Mouse (Mus musculus): ENCODE measurements at regions not wholly inside any gene's neighbourhood (a gene's known extent, or its start where the extent isn't known, plus 50 kb on each side); places are given as distances from the start of the nearest gene placed in this dataset.

DNA sequence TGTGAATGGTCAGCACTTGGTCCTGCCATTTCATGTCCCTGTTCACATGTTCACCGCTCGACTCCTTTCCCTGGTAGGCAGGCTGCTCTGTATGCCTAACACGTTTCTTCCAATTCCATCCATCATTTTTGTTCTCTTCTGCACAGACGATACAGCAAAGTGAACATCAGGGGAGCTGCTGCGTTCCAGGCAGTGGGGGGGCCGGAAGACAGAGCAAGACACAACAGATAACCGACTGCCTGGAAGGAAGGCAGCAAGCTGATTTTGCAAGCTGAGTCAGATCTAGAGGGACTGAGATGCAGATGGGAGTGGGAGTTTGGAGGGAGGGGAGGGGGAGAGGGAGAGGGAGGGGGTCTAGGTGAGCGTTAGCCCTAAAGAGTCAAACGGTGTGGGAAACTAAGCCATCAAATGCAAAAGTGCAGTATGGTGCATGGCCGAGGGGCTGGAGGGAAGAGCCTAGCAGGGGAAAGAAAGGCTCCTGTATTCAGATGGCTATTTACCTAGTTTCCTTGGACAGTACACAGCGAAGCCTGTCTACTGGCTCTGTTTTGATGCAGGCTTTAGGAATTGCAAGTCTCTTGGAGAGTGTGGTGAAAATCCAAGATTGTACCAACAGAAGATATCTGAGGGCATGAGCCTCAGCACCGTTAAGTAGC is 112.9 kb upstream of the Cdkn3 start:
- Histone ChIP-seq H3K9me3 (ENCODE audit: control insufficient read depth, low read length) (no peaks in the 10 kb centered on the region), H3K4me3 (ENCODE audit: low read depth, low read length) (no peak overlapping the region), H3K27me3 (ENCODE audit: control insufficient read depth, insufficient read depth, low read length) (no peaks in the 10 kb centered on the region), H3K9ac (ENCODE audit: low read length) (no peak overlapping the region), H3K27ac (ENCODE audit: low read depth, low read length) (no peak overlapping the region), H3K4me1 (ENCODE audit: control insufficient read depth, insufficient read depth, low read length) (no peaks in the 10 kb centered on the region), H3K4me2 (ENCODE audit: low read depth) (no peak overlapping the region), H3K36me3 (ENCODE audit: control insufficient read depth, insufficient read depth, low read length) (no peaks in the 10 kb centered on the region)
- ATAC-seq (ENCODE audit: insufficient read depth, low FRiP score, low TSS enrichment) (peak; percentile 63; the same call in 1 of the 2 replicates), DNase-seq (ENCODE audit: low spot score) (no peak)
- WGBS: 54% methylated on average over 12 of the region's 12 CpGs

DNA sequence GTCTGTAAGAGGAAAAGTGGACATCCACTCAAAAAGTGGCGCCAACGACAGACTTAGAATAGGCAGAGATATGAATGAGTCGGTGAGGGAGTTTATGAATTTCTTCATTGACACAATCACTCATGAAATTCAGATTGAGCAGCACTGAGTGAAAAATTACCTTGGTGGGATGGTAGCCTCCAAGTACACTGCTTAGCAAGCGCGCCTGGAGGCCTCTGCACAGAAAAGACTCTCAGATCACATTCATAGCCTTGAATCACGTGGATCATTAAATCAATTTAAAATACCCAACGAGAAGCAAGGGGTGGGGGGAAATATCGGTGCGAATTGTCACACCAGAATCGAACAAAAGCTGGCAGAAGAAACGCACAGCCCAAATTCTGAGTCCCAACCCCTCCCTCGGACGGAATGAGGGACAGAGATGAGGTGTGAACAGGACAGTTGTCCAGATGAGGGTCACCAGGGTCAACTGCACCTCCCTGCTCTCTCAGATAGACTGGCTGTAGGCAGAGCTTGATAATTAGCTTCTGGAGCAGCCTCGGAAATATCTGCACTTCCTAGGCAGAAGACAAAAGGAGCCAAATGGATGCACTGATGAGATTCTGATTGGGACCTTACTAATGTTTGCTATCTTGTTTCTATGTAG is 113.5 kb upstream of the Cdkn3 start:
- H3K27me3 ChIP-seq (ENCODE audit: control insufficient read depth, insufficient read depth, low read length): no peaks in the 10 kb centered on the region
- 0 out of 2 replicates have a peak, but pooled peaks have one; percentile 38 for ATAC-seq (ENCODE audit: insufficient read depth, low FRiP score, low TSS enrichment)

GRCm38 (mm10) chr14:46639116-46639826 is 121.1 kb upstream of the Cdkn3 start:
- ATAC-seq (ENCODE audit: insufficient read depth, low FRiP score, low TSS enrichment): no peak
- H3K4me2 ChIP-seq (ENCODE audit: low read depth): no peak overlapping the region
- no peaks in the 10 kb centered on the region for H3K27me3 ChIP-seq (ENCODE audit: control insufficient read depth, insufficient read depth, low read length)
- no peak for DNase-seq (ENCODE audit: low spot score)
- no peak overlapping the region for H3K9ac ChIP-seq (ENCODE audit: low read length)
- H3K27ac ChIP-seq (ENCODE audit: low read depth, low read length): no peak overlapping the region
- WGBS: 23% methylated on average over 8 of the region's 8 CpGs
- H3K36me3 ChIP-seq (ENCODE audit: control insufficient read depth, insufficient read depth, low read length): no peaks in the 10 kb centered on the region
- H3K4me1 ChIP-seq (ENCODE audit: control insufficient read depth, insufficient read depth, low read length): no peaks in the 10 kb centered on the region
- H3K9me3 ChIP-seq (ENCODE audit: control insufficient read depth, low read length): no peaks in the 10 kb centered on the region
- no peak overlapping the region for H3K4me3 ChIP-seq (ENCODE audit: low read depth, low read length)

More for the DNA sequence above, 113.5 kb upstream of the Cdkn3 start:
- no peak overlapping the region for H3K27ac ChIP-seq (ENCODE audit: low read depth, low read length)
- no peak overlapping the region for H3K4me2 ChIP-seq (ENCODE audit: low read depth)
- no peaks in the 10 kb centered on the region for H3K4me1 ChIP-seq (ENCODE audit: control insufficient read depth, insufficient read depth, low read length)
- no peaks in the 10 kb centered on the region for H3K9me3 ChIP-seq (ENCODE audit: control insufficient read depth, low read length)
- H3K9ac ChIP-seq (ENCODE audit: low read length): no peak overlapping the region
- H3K36me3 ChIP-seq (ENCODE audit: control insufficient read depth, insufficient read depth, low read length): no peaks in the 10 kb centered on the region
- H3K4me3 ChIP-seq (ENCODE audit: low read depth, low read length): no peak overlapping the region
- DNase-seq (ENCODE audit: low spot score): no peak
- 56% methylated on average over 14 of the region's 14 CpGs for WGBS

DNA sequence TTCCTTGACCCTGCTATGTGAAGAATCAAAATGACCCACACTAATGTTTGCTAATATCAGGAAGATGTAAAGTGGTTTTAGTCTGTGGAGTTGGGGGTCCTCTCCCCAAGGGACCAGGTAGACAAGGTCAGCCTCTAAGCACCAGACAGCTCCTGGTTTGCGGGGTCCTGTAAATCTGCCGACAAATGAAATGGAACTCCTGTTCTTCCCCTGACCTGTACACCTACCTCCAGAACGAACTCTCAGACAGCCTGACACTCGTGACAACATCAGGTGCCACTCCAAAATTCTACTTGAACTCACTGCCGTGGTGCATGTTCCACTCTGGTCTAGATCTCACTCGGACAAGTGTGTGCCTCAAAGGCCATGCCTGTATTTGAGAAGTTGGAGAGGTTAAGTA is 121.8 kb upstream of the Cdkn3 start:
- no peak for DNase-seq (ENCODE audit: low spot score)
- no peak for ATAC-seq (ENCODE audit: insufficient read depth, low FRiP score, low TSS enrichment)
- Histone ChIP-seq H3K4me2 (ENCODE audit: low read depth) (no peak overlapping the region), H3K9me3 (ENCODE audit: control insufficient read depth, low read length) (no peaks in the 10 kb centered on the region), H3K4me3 (ENCODE audit: low read depth, low read length) (no peak overlapping the region), H3K27ac (ENCODE audit: low read depth, low read length) (no peak overlapping the region), H3K36me3 (ENCODE audit: control insufficient read depth, insufficient read depth, low read length) (no peaks in the 10 kb centered on the region), H3K4me1 (ENCODE audit: control insufficient read depth, insufficient read depth, low read length) (no peaks in the 10 kb centered on the region), H3K27me3 (ENCODE audit: control insufficient read depth, insufficient read depth, low read length) (no peaks in the 10 kb centered on the region), H3K9ac (ENCODE audit: low read length) (no peak overlapping the region)
- WGBS: 88% methylated on average over 6 of the region's 6 CpGs

GRCm38 (mm10) chr14:46637240-46637639 is 123.1 kb upstream of the Cdkn3 start:
- Histone ChIP-seq H3K4me1 (ENCODE audit: control insufficient read depth, insufficient read depth, low read length) (no peaks in the 10 kb centered on the region), H3K9ac (ENCODE audit: low read length) (no peak overlapping the region), H3K4me2 (ENCODE audit: low read depth) (no peak overlapping the region), H3K36me3 (ENCODE audit: control insufficient read depth, insufficient read depth, low read length) (no peaks in the 10 kb centered on the region), H3K27me3 (ENCODE audit: control insufficient read depth, insufficient read depth, low read length) (no peaks in the 10 kb centered on the region), H3K9me3 (ENCODE audit: control insufficient read depth, low read length) (no peaks in the 10 kb centered on the region), H3K4me3 (ENCODE audit: low read depth, low read length) (no peak overlapping the region), H3K27ac (ENCODE audit: low read depth, low read length) (no peak overlapping the region)
- no peak for DNase-seq (ENCODE audit: low spot score)
- no peak for ATAC-seq (ENCODE audit: insufficient read depth, low FRiP score, low TSS enrichment)
- WGBS: 88% methylated on average over 5 of the region's 5 CpGs

DNA sequence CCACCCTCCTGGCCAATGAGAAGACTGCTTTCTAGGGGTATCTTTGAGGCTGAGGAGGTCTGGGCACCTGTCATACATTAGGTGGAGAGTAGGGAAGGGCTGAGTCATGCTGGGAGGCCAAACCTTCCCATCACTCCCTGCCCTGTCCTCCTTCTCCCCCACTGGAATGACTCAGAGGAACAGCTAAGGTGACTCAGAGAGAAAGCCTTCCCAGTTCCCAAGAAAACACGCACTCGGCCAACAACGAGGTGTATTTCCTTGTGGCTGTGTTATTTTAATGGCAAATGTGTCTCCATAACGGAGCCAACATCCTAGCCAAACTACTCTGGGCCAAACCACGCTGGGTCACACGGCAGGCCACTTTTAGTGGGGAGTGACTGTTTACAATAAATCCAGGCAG is 124.0 kb upstream of the Cdkn3 start:
- Histone ChIP-seq H3K4me1 (ENCODE audit: control insufficient read depth, insufficient read depth, low read length) (no peaks in the 10 kb centered on the region), H3K9me3 (ENCODE audit: control insufficient read depth, low read length) (no peaks in the 10 kb centered on the region), H3K4me2 (ENCODE audit: low read depth) (no peak overlapping the region), H3K36me3 (ENCODE audit: control insufficient read depth, insufficient read depth, low read length) (no peaks in the 10 kb centered on the region), H3K27me3 (ENCODE audit: control insufficient read depth, insufficient read depth, low read length) (no peaks in the 10 kb centered on the region), H3K27ac (ENCODE audit: low read depth, low read length) (no peak overlapping the region), H3K9ac (ENCODE audit: low read length) (no peak overlapping the region), H3K4me3 (ENCODE audit: low read depth, low read length) (no peak overlapping the region)
- ATAC-seq (ENCODE audit: insufficient read depth, low FRiP score, low TSS enrichment) (no peak), DNase-seq (ENCODE audit: low spot score) (no peak)
- WGBS: 83% methylated on average over 6 of the region's 6 CpGs

DNA sequence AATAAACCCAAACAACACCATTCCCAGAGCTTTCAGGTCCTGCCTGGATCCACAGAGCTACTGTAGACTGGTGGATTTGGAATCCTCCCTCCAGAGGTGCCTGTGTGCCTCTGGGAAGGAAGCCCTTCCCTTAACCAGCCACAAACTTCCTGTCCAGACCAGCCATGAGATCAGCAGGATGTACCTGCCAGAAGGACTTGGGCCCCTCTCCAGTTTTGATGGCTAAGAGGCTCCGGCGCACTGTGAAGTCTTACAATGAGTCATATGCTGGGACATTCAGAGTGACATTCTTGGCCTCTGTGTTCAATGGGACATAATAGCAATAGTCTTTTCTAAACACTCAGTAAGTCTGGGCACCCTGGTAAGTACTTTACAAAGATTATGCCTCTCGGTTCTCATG is 125.0 kb upstream of the Cdkn3 start:
- H3K4me3 ChIP-seq (ENCODE audit: low read depth, low read length): no peak overlapping the region
- DNase-seq (ENCODE audit: low spot score): no peak
- no peak overlapping the region for H3K9ac ChIP-seq (ENCODE audit: low read length)
- H3K27me3 ChIP-seq (ENCODE audit: control insufficient read depth, insufficient read depth, low read length): no peaks in the 10 kb centered on the region
- no peaks in the 10 kb centered on the region for H3K36me3 ChIP-seq (ENCODE audit: control insufficient read depth, insufficient read depth, low read length)
- WGBS: 89% methylated on average over 3 of the region's 3 CpGs
- no peak overlapping the region for H3K27ac ChIP-seq (ENCODE audit: low read depth, low read length)
- no peak overlapping the region for H3K4me2 ChIP-seq (ENCODE audit: low read depth)
- H3K4me1 ChIP-seq (ENCODE audit: control insufficient read depth, insufficient read depth, low read length): no peaks in the 10 kb centered on the region
- ATAC-seq (ENCODE audit: insufficient read depth, low FRiP score, low TSS enrichment): no peak
- H3K9me3 ChIP-seq (ENCODE audit: control insufficient read depth, low read length): no peaks in the 10 kb centered on the region

DNA sequence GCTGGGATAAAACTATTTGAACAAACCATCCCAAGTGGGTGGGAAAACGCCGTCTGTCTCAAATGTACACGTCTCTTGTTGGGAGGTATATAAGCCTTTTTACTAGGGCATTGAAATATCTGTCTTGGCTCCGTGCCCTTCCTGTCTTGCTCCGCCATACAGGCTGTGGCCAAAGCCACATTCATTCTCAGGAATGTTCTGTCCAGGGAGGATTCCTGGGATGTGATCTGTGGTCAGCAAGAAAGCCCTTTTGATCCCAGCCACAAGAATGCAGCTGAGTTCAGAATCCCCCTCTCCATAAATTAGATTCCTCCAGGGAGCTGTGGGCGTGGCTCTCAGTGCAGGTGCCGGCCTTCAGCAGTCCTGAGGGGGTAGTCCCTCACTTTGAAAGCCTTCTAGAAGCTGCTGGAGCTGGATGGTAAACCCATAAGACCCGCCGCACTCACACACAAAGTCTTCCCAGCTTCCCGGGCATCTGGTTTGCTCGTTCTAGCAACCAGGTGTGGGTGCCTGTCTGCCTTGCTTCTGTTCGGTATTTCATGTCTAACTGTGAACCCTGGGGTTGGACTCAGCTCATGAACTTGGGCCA is 125.6 kb upstream of the Cdkn3 start:
- ATAC-seq (ENCODE audit: insufficient read depth, low FRiP score, low TSS enrichment): no peak
- Histone ChIP-seq H3K27me3 (ENCODE audit: control insufficient read depth, insufficient read depth, low read length) (no peaks in the 10 kb centered on the region), H3K4me2 (ENCODE audit: low read depth) (no peak overlapping the region)

More for the DNA sequence above, 125.6 kb upstream of the Cdkn3 start:
- H3K4me3 ChIP-seq (ENCODE audit: low read depth, low read length): no peak overlapping the region
- H3K9ac ChIP-seq (ENCODE audit: low read length): no peak overlapping the region
- no peaks in the 10 kb centered on the region for H3K9me3 ChIP-seq (ENCODE audit: control insufficient read depth, low read length)
- WGBS: 59% methylated on average over 12 of the region's 12 CpGs
- H3K4me1 ChIP-seq (ENCODE audit: control insufficient read depth, insufficient read depth, low read length): no peaks in the 10 kb centered on the region
- no peaks in the 10 kb centered on the region for H3K36me3 ChIP-seq (ENCODE audit: control insufficient read depth, insufficient read depth, low read length)
- no peak for DNase-seq (ENCODE audit: low spot score)
- H3K27ac ChIP-seq (ENCODE audit: low read depth, low read length): no peak overlapping the region

All from neural tube, embryonic 11.5 days (tissue).